Mouse (Mus musculus): Measurements from ENCODE around the gene Capn2.

The Capn2 gene

GRCm38 (mm10) chr1:182516758-182517676 lies at the start of gene Capn2:
Gene Capn2 (minus strand): TSS chr1:182517608.
- peak; percentile 87 to 88 for DNase-seq (ENCODE audit: low spot score in 2 of 2)

GRCm38 (mm10) chr1:182565351-182565835 lies 48.0 kb upstream of the Capn2 start:
- DNase-seq (ENCODE audit: low spot score in 2 of 2), result no peak

GRCm38 (mm10) chr1:182564408-182565120 lies 47.2 kb upstream of the Capn2 start, which contains the start of gene Capn8:
Gene Capn8 (plus strand): TSS chr1:182565007.
- DNase-seq (ENCODE audit: low spot score in 2 of 2), result no peak

- no peak for DNase-seq (ENCODE audit: low spot score in 2 of 2)
These were observed 45.4 kb upstream of the Capn2 start for GRCm38 (mm10) chr1:182562576-182563370.

GRCm38 (mm10) chr1:182561945-182562514 lies 44.6 kb upstream of the Capn2 start:
- no peak for DNase-seq (ENCODE audit: low spot score in 2 of 2)

GRCm38 (mm10) chr1:182560390-182561098 lies 43.1 kb upstream of the Capn2 start:
- no peak for DNase-seq (ENCODE audit: low spot score in 2 of 2)

- DNase-seq (ENCODE audit: low spot score in 2 of 2), result no peak
These were observed 42.1 kb upstream of the Capn2 start for GRCm38 (mm10) chr1:182559530-182559929.

- no peak for DNase-seq (ENCODE audit: low spot score in 2 of 2)
These were observed 40.9 kb upstream of the Capn2 start for GRCm38 (mm10) chr1:182558271-182558670.

- DNase-seq (ENCODE audit: low spot score in 2 of 2), result peak in 1 of 2 experiments; percentile 26
These were observed 36.4 kb upstream of the Capn2 start for GRCm38 (mm10) chr1:182553649-182554375.

- DNase-seq (ENCODE audit: low spot score in 2 of 2), result no peak
These were observed 33.4 kb upstream of the Capn2 start for GRCm38 (mm10) chr1:182550761-182551160.

GRCm38 (mm10) chr1:182543906-182544305 lies 26.5 kb upstream of the Capn2 start:
- no peak for DNase-seq (ENCODE audit: low spot score in 2 of 2)

- DNase-seq (ENCODE audit: low spot score in 2 of 2), result no peak
These were observed 25.7 kb upstream of the Capn2 start for GRCm38 (mm10) chr1:182543136-182543535.

GRCm38 (mm10) chr1:182542110-182542509 lies 24.7 kb upstream of the Capn2 start:
- no peak for DNase-seq (ENCODE audit: low spot score in 2 of 2)

GRCm38 (mm10) chr1:182539023-182539940 lies 21.9 kb upstream of the Capn2 start:
- peak; percentile 70 to 82 for DNase-seq (ENCODE audit: low spot score in 2 of 2)

GRCm38 (mm10) chr1:182535080-182535481 lies 17.7 kb upstream of the Capn2 start:
- DNase-seq (ENCODE audit: low spot score in 2 of 2), result no peak

- DNase-seq (ENCODE audit: low spot score in 2 of 2), result no peak
These were observed 16.2 kb upstream of the Capn2 start for GRCm38 (mm10) chr1:182533583-182533982.

- peak; percentile 51 to 62 for DNase-seq (ENCODE audit: low spot score in 2 of 2)
These were observed 10.8 kb upstream of the Capn2 start for GRCm38 (mm10) chr1:182527921-182528858.

- no peak for DNase-seq (ENCODE audit: low spot score in 2 of 2)
These were observed 9.9 kb upstream of the Capn2 start for GRCm38 (mm10) chr1:182527261-182527766.
